Mouse (Mus musculus): ENCODE measurements around the gene Nmt2. TPM values are rescaled to one million over a fixed set of nuclear protein-coding genes. Genes with fewer than 3 reads are reported as not detected.

Gene Nmt2
- polyA plus RNA-seq, 1 experiment from 2014 or later: 33.9 TPM

- peak; percentile 97 for DNase-seq (ENCODE audit: low spot score)
- Histone ChIP-seq H3K4me1 (peaks cover 20% of the 10 kb centered on the region), H3K27ac (peak within 1 kb of the TSS; percentile 91), H3K4me3 (peak within 1 kb of the TSS; percentile 70), H3K36me3 (peaks cover 23% of the 10 kb centered on the region), H3K9me3 (replicated peaks) (no peaks in the 10 kb centered on the region), H3K27me3 (ENCODE audit: low read depth, poor library complexity, severe bottlenecking) (peaks cover 18% of the 10 kb centered on the region)
- WGBS: 0% methylated on average over 45 of the region's 45 CpGs
Measured at GRCm38 (mm10) chr2:3332484-3333242, 48.7 kb downstream of the Nmt2 start, which contains the start of gene Rpp38. Rpp38 (minus strand) TSS chr2:3332643.

GRCm38 (mm10) chr2:3333761-3334160 is 49.7 kb downstream of the Nmt2 start:
- Histone ChIP-seq H3K27me3 (ENCODE audit: low read depth, poor library complexity, severe bottlenecking) (peaks cover 18% of the 10 kb centered on the region), H3K4me3 (no peak overlapping the region), H3K36me3 (peaks cover 12% of the 10 kb centered on the region), H3K4me1 (peaks cover 20% of the 10 kb centered on the region), H3K27ac (no peak overlapping the region), H3K9me3 (replicated peaks) (no peaks in the 10 kb centered on the region)
- whole genome bisulfite sequencing: 91% methylated on average over 12 of the region's 12 CpGs
- DNase-seq (ENCODE audit: low spot score): no peak

DNA sequence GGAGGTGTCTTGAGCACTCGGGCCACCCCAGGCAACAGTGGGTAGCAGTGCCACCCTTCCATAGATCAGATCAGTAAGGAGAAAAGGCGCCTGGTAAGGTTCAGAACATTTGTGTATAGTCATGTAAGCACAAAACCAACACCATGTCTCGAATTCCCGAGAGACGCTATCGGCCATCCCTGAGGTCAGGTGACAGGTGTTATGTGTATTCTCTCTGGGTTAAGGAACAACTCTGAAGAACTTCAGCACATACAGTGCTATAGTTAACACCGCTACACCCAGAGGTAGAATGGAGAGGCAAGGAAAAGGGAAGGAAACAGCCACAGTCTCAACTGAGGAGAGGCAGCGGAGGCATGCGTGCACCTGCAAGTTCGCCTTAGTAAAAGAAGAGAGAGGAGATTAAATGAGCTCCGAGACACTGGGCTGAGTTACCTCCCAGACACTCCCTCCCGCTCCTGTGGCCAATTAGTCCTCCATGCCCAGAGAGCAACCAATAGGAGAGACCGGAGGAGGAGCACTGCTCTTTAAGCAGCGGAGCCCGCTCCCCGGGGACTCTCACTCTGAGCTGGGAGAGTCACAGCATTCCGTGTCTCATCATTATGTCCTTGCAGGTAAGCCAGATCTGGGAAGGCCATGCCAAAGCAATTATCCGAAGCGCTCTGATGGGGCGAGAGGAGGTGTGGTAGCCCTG is 51.7 kb downstream of the Nmt2 start, which contains the start of gene Acbd7:
Gene Acbd7, plus strand, starts transcription at position 558 of the 691 bp plus-strand sequence.
- Histone ChIP-seq H3K9me3 (replicated peaks) (no peaks in the 10 kb centered on the region), H3K36me3 (no peaks in the 10 kb centered on the region), H3K27ac (no peak within 1 kb of the TSS), H3K4me1 (peaks cover 20% of the 10 kb centered on the region), H3K4me3 (peak within 1 kb of the TSS; percentile 29), H3K27me3 (ENCODE audit: low read depth, poor library complexity, severe bottlenecking) (peaks cover 18% of the 10 kb centered on the region)
- peak; percentile 43 for DNase-seq (ENCODE audit: low spot score)
- WGBS: 6% methylated on average over 20 of the region's 20 CpGs

DNA sequence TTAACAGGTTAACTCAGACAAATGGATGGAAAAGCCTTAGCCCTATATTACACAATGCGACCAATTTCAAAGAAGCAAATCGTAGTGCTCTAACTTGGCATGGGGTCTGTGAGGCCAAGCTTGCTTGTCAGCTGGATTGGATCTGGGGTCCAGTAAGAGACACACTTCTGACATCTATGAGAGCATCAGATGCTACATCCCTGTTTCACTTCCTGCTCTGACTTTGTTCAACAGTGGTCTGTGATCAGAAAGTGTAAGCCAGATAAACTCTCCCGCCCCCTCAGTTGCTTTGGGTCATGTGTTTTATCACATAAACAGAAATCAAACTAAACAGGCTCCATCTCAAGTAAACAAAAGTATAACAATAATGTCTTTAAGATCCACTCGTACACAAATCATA is 64.4 kb downstream of the Nmt2 start:
- Histone ChIP-seq H3K4me3 (no peak overlapping the region), H3K27ac (no peak overlapping the region), H3K4me1 (no peaks in the 10 kb centered on the region), H3K36me3 (no peaks in the 10 kb centered on the region), H3K27me3 (ENCODE audit: low read depth, poor library complexity, severe bottlenecking) (no peaks in the 10 kb centered on the region), H3K9me3 (replicated peaks) (no peaks in the 10 kb centered on the region)
- WGBS: 84% methylated on average over 4 of the region's 4 CpGs
- DNase-seq (ENCODE audit: low spot score): no peak

- no peak overlapping the region for H3K4me3 ChIP-seq
- no peaks in the 10 kb centered on the region for H3K27me3 ChIP-seq (ENCODE audit: low read depth, poor library complexity, severe bottlenecking)
- H3K27ac ChIP-seq: no peak overlapping the region
- no peaks in the 10 kb centered on the region for H3K4me1 ChIP-seq
- H3K9me3 ChIP-seq (replicated peaks): no peaks in the 10 kb centered on the region
- no peaks in the 10 kb centered on the region for H3K36me3 ChIP-seq
- 25% methylated on average over 3 of the region's 3 CpGs for WGBS
- DNase-seq (ENCODE audit: low spot score): no peak
Measured at GRCm38 (mm10) chr2:3348919-3349318, 64.9 kb downstream of the Nmt2 start.

DNA sequence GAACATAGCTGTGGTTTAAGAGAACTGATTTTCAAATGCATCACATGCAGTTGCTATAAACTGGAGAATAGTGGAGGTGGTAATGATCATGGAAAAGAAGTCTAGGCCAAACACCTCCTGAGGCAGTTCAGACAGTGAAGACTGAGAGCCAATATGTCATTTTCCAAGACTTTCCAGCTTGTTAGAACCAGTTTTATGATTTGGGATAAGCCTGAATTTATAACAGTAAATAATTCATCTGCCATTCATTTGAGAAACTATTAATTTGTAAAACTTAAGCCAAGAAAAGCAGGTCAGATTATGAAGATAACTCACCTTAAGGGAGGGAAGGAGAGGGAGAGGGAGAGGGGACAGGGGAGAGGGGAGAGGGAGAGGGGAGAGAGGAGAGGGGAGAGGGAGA is 69.1 kb downstream of the Nmt2 start:
- Histone ChIP-seq H3K36me3 (no peaks in the 10 kb centered on the region), H3K4me1 (no peaks in the 10 kb centered on the region; the same call in 1 of the 2 replicates), H3K27me3 (ENCODE audit: low read depth, poor library complexity, severe bottlenecking) (no peaks in the 10 kb centered on the region), H3K9me3 (replicated peaks) (no peaks in the 10 kb centered on the region), H3K27ac (no peak overlapping the region), H3K4me3 (no peak overlapping the region)
- no peak for DNase-seq (ENCODE audit: low spot score)

- H3K27ac ChIP-seq: no peak overlapping the region
- DNase-seq (ENCODE audit: low spot score): no peak
- H3K27me3 ChIP-seq (ENCODE audit: low read depth, poor library complexity, severe bottlenecking): no peaks in the 10 kb centered on the region
- no peaks in the 10 kb centered on the region for H3K36me3 ChIP-seq
- WGBS: 85% methylated on average over 8 of the region's 8 CpGs
- H3K4me1 ChIP-seq: no peaks in the 10 kb centered on the region; the same call in 1 of the 2 replicates
- no peaks in the 10 kb centered on the region for H3K9me3 ChIP-seq (replicated peaks)
- no peak overlapping the region for H3K4me3 ChIP-seq
Measured at GRCm38 (mm10) chr2:3355793-3356192, 71.8 kb downstream of the Nmt2 start.

DNA sequence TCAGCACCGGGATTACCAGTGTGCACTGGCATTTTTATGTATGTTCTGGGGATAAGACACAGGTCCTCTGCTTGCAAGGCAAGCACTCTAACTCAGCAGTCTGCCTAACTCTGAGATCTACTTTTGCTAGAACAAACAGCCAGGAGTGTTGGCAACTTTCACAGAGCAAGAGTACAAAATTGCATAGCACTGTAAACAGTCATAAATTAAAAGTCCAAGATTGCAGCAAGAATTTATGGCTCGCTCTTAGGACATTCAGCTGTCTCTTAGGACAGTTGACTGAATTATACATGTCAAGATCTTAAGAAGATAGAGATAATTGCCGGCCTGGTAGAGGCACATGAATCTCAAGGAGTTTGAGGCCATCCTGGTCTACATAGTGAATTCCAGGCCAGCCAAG is 72.3 kb downstream of the Nmt2 start:
- DNase-seq (ENCODE audit: low spot score): no peak
- Histone ChIP-seq H3K4me3 (no peak overlapping the region), H3K9me3 (replicated peaks) (no peaks in the 10 kb centered on the region), H3K4me1 (no peaks in the 10 kb centered on the region; the same call in 1 of the 2 replicates), H3K36me3 (no peaks in the 10 kb centered on the region), H3K27me3 (ENCODE audit: low read depth, poor library complexity, severe bottlenecking) (no peaks in the 10 kb centered on the region), H3K27ac (no peak overlapping the region)
- 68% methylated on average over 3 of the region's 3 CpGs for WGBS

DNA sequence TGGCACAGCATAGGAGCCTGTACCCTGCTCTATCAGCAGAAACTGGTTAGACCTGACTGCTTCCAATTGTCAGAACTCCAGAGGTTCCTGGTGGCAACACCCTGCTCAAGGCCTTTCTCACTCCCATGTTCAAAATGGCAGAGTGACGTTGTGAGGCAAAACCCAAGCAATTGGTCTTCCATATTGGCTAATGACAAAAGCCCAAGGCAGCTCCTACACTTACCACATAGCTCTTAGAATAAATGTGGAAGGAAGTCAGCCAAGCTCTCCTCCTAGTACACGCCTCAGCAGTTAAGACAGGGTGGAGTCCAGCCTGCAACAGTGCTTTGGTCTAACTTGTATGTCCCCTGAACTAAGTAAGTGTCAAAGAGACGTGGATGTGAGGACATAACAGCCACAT is 73.9 kb downstream of the Nmt2 start:
- Histone ChIP-seq H3K4me1 (no peaks in the 10 kb centered on the region; the same call in 1 of the 2 replicates), H3K4me3 (no peak overlapping the region), H3K27me3 (ENCODE audit: low read depth, poor library complexity, severe bottlenecking) (no peaks in the 10 kb centered on the region), H3K9me3 (replicated peaks) (no peaks in the 10 kb centered on the region), H3K36me3 (no peaks in the 10 kb centered on the region), H3K27ac (no peak overlapping the region)
- 78% methylated on average over 3 of the region's 3 CpGs for whole genome bisulfite sequencing
- DNase-seq (ENCODE audit: low spot score): no peak

DNA sequence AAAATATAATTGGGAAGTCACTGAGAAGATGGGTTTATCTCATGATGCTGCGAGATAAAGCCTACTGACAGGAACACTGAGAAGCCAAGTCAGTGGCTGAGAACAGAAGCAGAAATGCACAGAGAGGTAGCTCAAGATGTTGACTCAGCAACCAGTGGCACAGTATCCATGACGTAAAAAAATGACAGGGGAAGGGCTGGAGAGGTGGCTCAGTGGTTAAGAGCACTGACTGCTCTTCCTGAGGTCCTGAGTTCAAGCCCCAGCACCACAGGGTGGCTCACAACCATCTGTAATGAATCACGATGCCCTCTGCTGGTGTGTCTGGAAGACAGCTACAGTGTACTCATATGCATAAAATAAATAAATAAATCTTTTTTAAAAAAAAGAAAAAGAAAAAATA is 77.1 kb downstream of the Nmt2 start:
- WGBS: 80% methylated on average over 3 of the region's 3 CpGs
- no peak for DNase-seq (ENCODE audit: low spot score)
- H3K27ac ChIP-seq: no peak overlapping the region
- H3K4me3 ChIP-seq: no peak overlapping the region
- no peaks in the 10 kb centered on the region for H3K9me3 ChIP-seq (replicated peaks)
- H3K27me3 ChIP-seq (ENCODE audit: low read depth, poor library complexity, severe bottlenecking): no peaks in the 10 kb centered on the region
- H3K4me1 ChIP-seq: no peaks in the 10 kb centered on the region; the same call in 1 of the 2 replicates
- no peaks in the 10 kb centered on the region for H3K36me3 ChIP-seq

DNA sequence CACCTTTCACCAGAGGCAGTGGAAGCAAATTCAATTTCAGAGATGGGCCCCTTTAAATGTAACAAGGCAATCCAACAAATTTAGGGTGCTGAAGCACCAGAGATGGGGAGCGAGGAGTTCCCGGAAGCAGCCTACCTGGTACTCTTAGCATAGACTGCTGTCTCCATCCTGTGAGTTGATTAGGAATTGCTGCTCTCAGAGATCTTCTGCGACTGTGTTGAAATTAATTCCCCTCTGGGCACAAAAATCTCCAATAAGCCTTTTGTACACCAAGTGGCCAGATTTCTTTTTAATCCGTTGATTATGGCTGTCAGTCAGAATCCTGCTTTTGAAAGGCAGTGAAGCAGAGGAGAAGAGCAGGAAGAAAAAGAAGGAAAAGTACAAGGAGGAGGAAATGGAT is 81.1 kb downstream of the Nmt2 start:
- Histone ChIP-seq H3K27ac (no peak overlapping the region), H3K36me3 (no peaks in the 10 kb centered on the region), H3K9me3 (replicated peaks) (no peaks in the 10 kb centered on the region), H3K27me3 (ENCODE audit: low read depth, poor library complexity, severe bottlenecking) (no peaks in the 10 kb centered on the region), H3K4me3 (no peak overlapping the region), H3K4me1 (no peaks in the 10 kb centered on the region)
- WGBS: 85% methylated on average over 4 of the region's 4 CpGs
- no peak for DNase-seq (ENCODE audit: low spot score)
